Mouse (Mus musculus) MEL (cell line): ENCODE measurements around the gene Szrd1. TPM values are rescaled to one million over a fixed set of nuclear protein-coding genes. Genes with fewer than 3 reads are reported as not detected.

Source experiments
- DNase-seq: peaks from one replicate; pipeline ENCODE4 v3.0.0; 2011; ENCODE audit warnings: low read depth, low spot score
- H3K27ac ChIP-seq: 2 replicates; pipeline ENCODE4 v1.5.1; 2012; ENCODE audit warnings: low read depth, mild to moderate bottlenecking, control low read depth, low read length, moderate library complexity; ENCODE audit not compliant: control insufficient read depth
- H3K27me3 ChIP-seq, 2 experiments: fragments of 150-350 bp in 1 of 2; sonication (generic) in 1 of 2; 2 replicates each; pipeline ENCODE4 v1.6.1; 2012; ENCODE audit warnings: low read length in 2 of 2, mild to moderate bottlenecking in 2 of 2, improper control_type of control experiment in 1 of 2, moderate library complexity in 1 of 2; ENCODE audit not compliant: insufficient read depth in 2 of 2, control insufficient read depth in 1 of 2
- H3K36me3 ChIP-seq, 2 experiments: 2 replicates each; pipeline ENCODE4 v1.6.1; 2012 to 2014; ENCODE audit warnings: low read length in 2 of 2, improper control_type of control experiment in 1 of 2, inconsistent platforms in 1 of 2, mild to moderate bottlenecking in 1 of 2; ENCODE audit not compliant: insufficient read depth in 2 of 2, control insufficient read depth in 1 of 2
- H3K4me1 ChIP-seq, 2 experiments: fragments of 150-350 bp in 1 of 2; sonication (generic) in 1 of 2; 2 replicates each; pipeline ENCODE4 v1.6.1; 2012; ENCODE audit warnings: low read length in 2 of 2, improper control_type of control experiment in 1 of 2, mild to moderate bottlenecking in 1 of 2; ENCODE audit not compliant: insufficient read depth in 2 of 2, control insufficient read depth in 1 of 2
- H3K4me3 ChIP-seq, 2 experiments: fragments of 150-350 bp in 1 of 2; sonication (generic) in 1 of 2; 2 replicates each; pipeline ENCODE4 v1.5.1; 2012; ENCODE audit warnings: low read depth in 2 of 2, low read length in 2 of 2, mild to moderate bottlenecking in 2 of 2, moderate library complexity in 2 of 2, control low read depth in 1 of 2, improper control_type of control experiment in 1 of 2; ENCODE audit not compliant: control insufficient read depth in 1 of 2, insufficient read depth in 1 of 2
- H3K79me2 ChIP-seq: 2 replicates; pipeline ENCODE4 v1.6.1; 2012; ENCODE audit warnings: mild to moderate bottlenecking, low read length, moderate library complexity; ENCODE audit not compliant: control insufficient read depth, poor library complexity, insufficient read depth
- H3K9ac ChIP-seq: 2 replicates; pipeline ENCODE4 v1.6.1; 2012; ENCODE audit warnings: low read depth, mild to moderate bottlenecking, control low read depth, low read length, moderate library complexity; ENCODE audit not compliant: control insufficient read depth, poor library complexity, severe bottlenecking
- H3K9me3 ChIP-seq: fragments of 150-350 bp; sonication (generic); replicated peaks from 2 replicates; pipeline ENCODE4 v1.6.1; 2012; ENCODE audit warnings: mild to moderate bottlenecking, low read length, improper control_type of control experiment, moderate library complexity; ENCODE audit not compliant: insufficient read depth
- CTCF ChIP-seq, 3 experiments: IDR thresholded peaks in 2 of 3; conservative IDR thresholded peaks in 1 of 3; 2 replicates each; pipeline ENCODE4 v1.5.1; 2011 to 2012; ENCODE audit warnings: low read length in 3 of 3, low read depth in 2 of 3, mild to moderate bottlenecking in 2 of 3, improper control_type of control experiment in 1 of 3, inconsistent platforms in 1 of 3, mixed read lengths in 1 of 3, moderate library complexity in 1 of 3; ENCODE audit not compliant: control insufficient read depth in 1 of 3, insufficient read depth in 1 of 3, poor library complexity in 1 of 3, severe bottlenecking in 1 of 3
- ELF1 ChIP-seq: IDR thresholded peaks from 2 replicates; pipeline ENCODE4 v1.6.1; 2014; ENCODE audit warnings: low read depth, mild to moderate bottlenecking, inconsistent platforms, low read length, improper control_type of control experiment, moderate library complexity
- GABPA ChIP-seq: IDR thresholded peaks from 2 replicates; pipeline ENCODE4 v1.6.1; 2012; ENCODE audit warnings: low read depth, mild to moderate bottlenecking, inconsistent platforms, low read length, improper control_type of control experiment, moderate library complexity
- GATA1 ChIP-seq: IDR thresholded peaks from 2 replicates; pipeline ENCODE4 v1.6.1; 2011; ENCODE audit warnings: low read depth, low read length, improper control_type of control experiment
- MAFK ChIP-seq: IDR thresholded peaks from 2 replicates; pipeline ENCODE4 v1.6.1; 2011; ENCODE audit warnings: low read depth, mild to moderate bottlenecking, low read length, improper control_type of control experiment, borderline replicate concordance
- MXI1 ChIP-seq: IDR thresholded peaks from 2 replicates; pipeline ENCODE4 v1.6.1; 2011; ENCODE audit warnings: mild to moderate bottlenecking, low read depth, low read length, improper control_type of control experiment
- MYC ChIP-seq: IDR thresholded peaks from 2 replicates; pipeline ENCODE4 v1.6.1; 2011; ENCODE audit warnings: low read depth, mild to moderate bottlenecking, low read length, improper control_type of control experiment, moderate library complexity
- NRF1 ChIP-seq: IDR thresholded peaks from 2 replicates; pipeline ENCODE4 v1.6.1; 2014; ENCODE audit warnings: low read depth, mild to moderate bottlenecking, inconsistent platforms, low read length, improper control_type of control experiment, moderate library complexity; ENCODE audit not compliant: poor library complexity, insufficient read depth, severe bottlenecking
- RAD21 ChIP-seq: IDR thresholded peaks from 2 replicates; pipeline ENCODE4 v1.6.1; 2011; ENCODE audit warnings: mild to moderate bottlenecking, low read depth, low read length, improper control_type of control experiment
- SIN3A ChIP-seq: IDR thresholded peaks from 2 replicates; pipeline ENCODE4 v1.6.1; 2012; ENCODE audit warnings: low read length, improper control_type of control experiment, inconsistent platforms
- SMC3 ChIP-seq: IDR thresholded peaks from 2 replicates; pipeline ENCODE4 v1.6.1; 2011; ENCODE audit warnings: low read depth, low read length, improper control_type of control experiment
- USF2 ChIP-seq, 2 experiments: IDR thresholded peaks; 2 replicates each; pipeline ENCODE4 v1.6.1; 2011 to 2012; ENCODE audit warnings: improper control_type of control experiment in 2 of 2, low read length in 2 of 2, borderline replicate concordance in 1 of 2, inconsistent platforms in 1 of 2, low read depth in 1 of 2, mild to moderate bottlenecking in 1 of 2; ENCODE audit not compliant: insufficient read depth in 1 of 2
- ZKSCAN1 ChIP-seq: IDR thresholded peaks from 2 replicates; pipeline ENCODE4 v1.6.1; 2012; ENCODE audit warnings: low read depth, mild to moderate bottlenecking, inconsistent platforms, low read length, improper control_type of control experiment, moderate library complexity
- ZMIZ1 ChIP-seq: IDR thresholded peaks from 2 replicates; pipeline ENCODE4 v1.6.1; 2012; ENCODE audit warnings: low read depth, mild to moderate bottlenecking, inconsistent platforms, low read length, improper control_type of control experiment, moderate library complexity
- polyA plus RNA-seq, 2 experiments: library from polyadenylated mRNA; stranded (reverse) in 1 of 2; unstranded in 1 of 2; fragments of >175 nt in 1 of 2; fragments of >200 nt in 1 of 2; gene quantifications; 2 replicates each; pipeline versions ENCODE4 v1.2.1 to v1.2.4; 2012; ENCODE audit warnings: low replicate concordance in 2 of 2, low read depth in 1 of 2; ENCODE audit not compliant: insufficient read length in 2 of 2, insufficient read depth in 1 of 2, missing spikeins in 1 of 2
- total RNA-seq: library from RNA; depleted of rRNA; stranded (reverse); fragments of 300-350 nt; gene quantifications from 2 replicates; pipeline ENCODE4 v1.2.3, GENCODE M21; 2012

Gene Szrd1
- total and polyA plus RNA-seq, 3 experiments, result 63.0 to 137 TPM; not detected in 1

GRCm38 (mm10) chr4:141106526-141107183 is 32.9 kb downstream of the Szrd1 start:
- H3K27ac ChIP-seq, result no peak overlapping the region
- TF ChIP-seq USF2 (IDR thresholded peaks at IDR 0.05; ENCODE audit: borderline replicate concordance in 1 of 2, insufficient read depth in 1 of 2, low read depth in 1 of 2, low read length in 2 of 2) (no peak), MAFK (peak; percentile 82; the same call in 1 of the 2 replicates)
- no peaks in the 10 kb centered on the region for H3K27me3 ChIP-seq
- DNase-seq, result no peak
- H3K4me3 ChIP-seq, result no peak overlapping the region
- H3K9ac ChIP-seq, result no peak overlapping the region
- H3K79me2 ChIP-seq, result no peaks in the 10 kb centered on the region
- H3K4me1 ChIP-seq, result no peaks in the 10 kb centered on the region
- H3K9me3 ChIP-seq, result no peaks in the 10 kb centered on the region
- H3K36me3 ChIP-seq, result no peaks in the 10 kb centered on the region

DNA sequence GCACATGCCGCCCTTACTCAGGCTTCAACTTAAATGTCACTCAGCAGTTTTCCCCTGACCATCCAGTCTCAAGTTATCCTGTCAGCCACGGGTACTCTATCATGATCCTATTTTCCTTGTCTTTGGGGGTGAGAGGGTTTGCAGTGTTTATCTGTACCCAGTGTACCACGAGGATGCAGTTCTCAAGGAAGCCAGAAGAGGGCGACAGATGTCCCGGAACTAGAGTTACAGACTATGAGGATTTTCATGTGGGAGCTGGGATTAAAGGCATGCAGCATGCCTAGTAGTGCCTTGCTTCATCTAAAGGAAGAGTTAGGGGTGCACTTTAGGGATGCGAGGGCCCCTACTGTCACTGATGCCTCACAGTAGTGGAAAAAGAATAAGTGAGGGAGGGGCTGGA is 37.7 kb downstream of the Szrd1 start:
- Histone ChIP-seq H3K27ac (no peak overlapping the region), H3K79me2 (no peaks in the 10 kb centered on the region), H3K27me3 (no peaks in the 10 kb centered on the region), H3K4me3 (no peak overlapping the region), H3K4me1 (peaks cover 0 to 5% of the 10 kb centered on the region in 2 experiments; a peak in 1 of 4 replicates), H3K36me3 (no peaks in the 10 kb centered on the region), H3K9me3 (no peaks in the 10 kb centered on the region)
- TF ChIP-seq RAD21, result peak; percentile 33
- TF ChIP-seq GABPA, result no peak
- TF ChIP-seq NRF1, result no peak
- TF ChIP-seq ZMIZ1, result no peak
- TF ChIP-seq ELF1, result peak; percentile 50; the same call in 1 of the 2 replicates
- TF ChIP-seq CTCF (IDR thresholded peaks at IDR 0.05 in 2 of 3, conservative IDR thresholded peaks at IDR 0.05 in 1 of 3; ENCODE audit: control insufficient read depth in 1 of 3, insufficient read depth in 1 of 3, low read depth in 2 of 3, low read length in 3 of 3, poor library complexity in 1 of 3, severe bottlenecking in 1 of 3), result peak; percentile 55 to 93 (median 67)
- TF ChIP-seq SIN3A, result peak; percentile 31; the same call in 1 of the 2 replicates
- no peak for TF ChIP-seq GATA1
- TF ChIP-seq ZKSCAN1, result no peak
- TF ChIP-seq MXI1, result no peak
- peak; percentile 46 for TF ChIP-seq SMC3
- TF ChIP-seq MYC, result 0 out of 2 replicates have a peak, but pooled peaks have one; percentile 22
- TF ChIP-seq, all 39 proteins: peak for 6
- no peak overlapping the region for H3K9ac ChIP-seq
- peak; percentile 73 for DNase-seq
